Mouse (Mus musculus) layer of hippocampus, postnatal 25 days (tissue): Measurements from ENCODE around the gene Raph1. TPM values are rescaled to one million over a fixed set of nuclear protein-coding genes. Genes with fewer than 3 reads are reported as not detected.

ENCODE experiments used
- DNase-seq, 2 experiments: peaks; one replicate each; pipeline ENCODE4 v3.0.0; 2022; ENCODE audit warnings: mixed read lengths in 2 of 2, low spot score in 1 of 2; ENCODE audit errors: extremely low spot score in 1 of 2
- total RNA-seq, 2 experiments: library from RNA; stranded (reverse); gene quantifications; 2 replicates each; pipeline ENCODE4 v1.2.3; 2021

Raph1 gene
- total RNA-seq, 2 experiments from 2014 or later: 53.5 to 60.4 TPM

DNA sequence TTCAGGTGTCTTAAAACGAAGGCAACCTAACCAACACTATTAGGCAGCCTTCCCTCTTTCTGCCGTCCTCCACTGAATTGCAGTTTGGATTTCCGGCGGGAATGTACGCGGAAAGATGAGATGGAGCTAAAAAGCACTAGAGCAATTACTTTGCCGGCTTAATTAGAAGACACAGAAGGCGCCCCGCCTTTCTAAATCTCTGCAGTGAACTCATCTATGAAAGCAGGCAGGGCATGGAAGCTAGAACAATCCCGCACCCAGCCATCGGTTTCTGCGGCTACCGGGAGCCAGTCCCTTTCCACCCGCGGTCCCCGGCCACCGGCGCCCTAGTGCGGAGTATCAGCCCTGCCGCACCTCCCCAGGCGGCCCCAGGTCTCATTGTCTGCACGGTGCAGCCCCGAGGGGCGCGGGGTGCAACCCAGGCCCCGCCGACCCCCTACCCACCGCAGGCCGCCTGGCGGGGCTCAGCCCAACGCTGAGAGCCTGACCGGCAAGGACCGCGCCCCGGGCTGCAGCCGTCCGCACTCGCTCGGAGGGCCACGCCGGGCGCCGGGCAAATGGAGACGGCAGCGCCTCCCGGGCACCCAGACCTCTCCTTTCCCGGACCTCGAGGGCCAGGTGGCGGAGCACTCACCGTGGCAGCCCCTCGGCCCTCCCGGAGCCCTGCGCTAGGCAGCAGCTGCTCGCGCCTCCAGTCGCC is 823 bp downstream of the Raph1 start:
- peak; percentile 29 to 61 for DNase-seq

DNA sequence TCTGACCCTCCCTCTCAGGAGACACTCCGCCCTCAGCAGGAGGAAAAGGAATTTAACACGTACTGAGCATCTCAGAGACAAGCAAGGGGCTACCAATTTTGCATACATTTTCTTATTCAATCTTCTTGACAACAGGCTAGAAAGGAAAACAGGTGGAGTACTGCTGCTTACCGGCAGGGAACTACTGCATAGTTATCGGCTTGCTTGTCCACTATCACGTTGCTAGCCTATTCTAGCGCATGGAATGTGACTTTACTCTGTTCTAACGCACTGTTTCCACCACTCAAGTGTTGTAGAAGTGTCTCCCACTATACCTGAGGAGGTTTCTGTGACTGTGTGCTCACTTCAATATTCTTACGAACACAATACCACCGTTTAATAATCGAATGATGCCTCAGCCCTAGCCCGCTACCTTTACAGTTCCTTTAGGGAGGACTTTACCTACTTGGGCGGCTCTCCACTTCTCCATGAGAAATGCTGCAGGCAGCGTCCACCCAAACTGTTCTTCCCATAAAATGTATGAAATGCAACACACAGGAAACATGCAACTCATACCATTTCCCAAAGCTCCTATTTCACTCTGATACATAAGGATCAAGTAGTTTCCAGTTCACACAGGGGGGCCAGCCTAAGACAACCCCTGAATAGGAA is 1.5 kb downstream of the Raph1 start:
- DNase-seq: peak in 1 of 2 experiments; percentile 12

DNA sequence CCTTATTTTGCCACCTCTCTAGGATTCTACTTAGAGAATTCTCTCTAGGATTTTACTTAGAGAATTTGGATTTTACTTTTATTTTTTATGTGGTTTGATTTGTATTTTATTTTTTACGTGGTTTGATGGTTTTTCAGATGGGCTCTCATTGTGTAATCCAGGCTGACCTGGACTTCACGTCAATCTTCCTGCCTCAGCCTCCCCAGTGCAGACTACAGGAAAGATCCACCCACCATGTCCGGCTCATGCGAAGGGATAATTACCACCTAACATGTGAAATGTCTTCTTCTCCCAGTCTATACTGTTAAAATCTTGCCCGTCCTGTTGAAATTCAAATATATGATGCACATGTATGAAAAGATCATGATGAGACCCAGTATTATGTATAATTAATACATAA is 2.2 kb downstream of the Raph1 start:
- no peak for DNase-seq

DNA sequence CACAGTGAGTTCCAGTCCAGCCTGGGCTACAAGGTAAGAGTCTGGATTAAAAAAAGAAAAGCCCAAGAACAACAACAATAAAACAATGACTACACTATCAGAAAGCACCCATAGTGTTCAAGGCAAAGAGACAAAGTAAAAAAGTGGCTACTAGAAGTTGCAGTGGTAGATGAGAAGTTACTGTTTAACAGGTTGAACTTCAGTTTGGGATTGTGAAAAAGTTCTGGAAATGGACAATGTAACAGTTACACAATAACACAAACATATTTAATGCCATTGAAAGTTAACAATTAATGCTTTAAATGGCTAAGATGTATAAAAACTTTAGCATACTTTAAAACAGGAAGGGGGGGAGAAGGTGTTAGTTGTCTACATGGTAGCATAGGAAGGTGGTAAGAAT is 3.9 kb downstream of the Raph1 start:
- DNase-seq: no peak

DNA sequence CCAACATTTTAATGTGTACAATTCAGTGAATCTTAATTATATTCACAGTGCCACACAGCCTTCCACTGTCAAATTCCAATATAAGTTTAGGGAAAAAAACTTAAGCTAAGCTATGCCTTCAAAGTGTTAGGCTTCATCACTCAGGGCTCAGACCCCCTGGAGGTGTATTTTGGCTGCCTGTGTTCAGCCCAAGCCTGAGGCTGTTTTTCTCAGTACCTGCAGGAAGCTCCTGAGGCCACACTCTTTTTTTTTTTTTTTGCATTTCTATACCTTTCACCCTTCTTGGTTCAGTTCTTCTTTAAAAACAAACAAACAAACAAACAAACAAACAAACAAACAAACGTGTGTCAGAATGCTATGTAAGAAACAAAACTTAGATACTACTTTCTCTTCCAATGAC is 23.2 kb downstream of the Raph1 start:
- no peak for DNase-seq

DNA sequence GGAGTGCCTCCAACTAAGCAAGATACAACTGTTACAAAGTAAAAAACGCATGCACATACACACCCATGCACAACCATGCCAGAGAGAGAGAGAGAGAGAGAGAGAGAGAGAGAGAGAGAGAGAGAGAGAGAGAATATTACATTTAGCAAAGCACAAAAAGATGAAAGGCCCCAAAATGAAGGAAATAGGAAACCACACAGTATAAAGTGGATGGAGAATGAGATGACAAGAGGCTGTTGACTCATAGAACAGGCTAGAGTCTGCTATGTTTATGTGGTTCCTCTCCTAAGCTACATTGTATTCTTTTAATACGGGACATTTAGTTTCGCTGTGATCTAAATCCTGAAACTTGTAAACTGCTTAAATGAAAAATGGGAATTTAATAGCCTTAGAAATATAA is 27.6 kb downstream of the Raph1 start:
- DNase-seq: no peak

DNA sequence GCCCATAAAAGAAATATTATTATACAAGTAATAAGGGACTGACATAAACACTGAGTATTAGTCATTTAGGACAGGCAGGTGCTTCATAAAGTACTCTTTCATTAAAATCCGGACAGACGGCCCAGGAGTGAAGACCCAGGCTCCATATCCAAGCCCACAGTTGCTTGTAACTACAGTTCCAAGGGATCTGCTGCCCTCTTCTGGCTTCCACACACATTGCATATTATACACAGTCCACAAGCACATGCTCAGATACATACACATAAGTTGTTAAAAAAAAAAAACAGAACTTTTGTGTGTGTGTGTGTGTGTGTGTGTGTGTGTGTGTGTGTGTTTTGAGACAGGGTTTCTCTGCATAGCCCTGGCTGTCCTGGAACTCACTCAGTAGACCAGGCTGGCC is 32.0 kb downstream of the Raph1 start:
- peak in 1 of 2 experiments; percentile 26 for DNase-seq

DNA sequence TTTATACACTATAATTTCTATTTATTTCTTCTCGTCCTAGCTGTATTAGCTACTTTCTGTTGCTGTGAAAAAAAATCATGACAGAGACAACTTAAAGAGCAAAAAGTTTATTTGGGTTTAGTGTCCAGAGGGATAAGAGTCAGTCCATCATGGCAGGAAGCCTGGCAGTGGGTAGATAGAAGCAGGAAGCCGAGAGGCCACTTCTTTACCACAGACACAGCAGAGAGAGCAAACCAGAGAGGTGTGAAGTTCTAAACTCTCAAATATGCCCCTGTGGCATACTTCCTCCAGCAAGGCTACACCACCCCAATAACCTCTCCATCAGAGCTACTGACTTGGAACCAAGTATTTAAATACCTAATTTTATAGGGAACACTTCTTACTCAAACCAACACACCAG is 36.3 kb downstream of the Raph1 start:
- no peak for DNase-seq

DNA sequence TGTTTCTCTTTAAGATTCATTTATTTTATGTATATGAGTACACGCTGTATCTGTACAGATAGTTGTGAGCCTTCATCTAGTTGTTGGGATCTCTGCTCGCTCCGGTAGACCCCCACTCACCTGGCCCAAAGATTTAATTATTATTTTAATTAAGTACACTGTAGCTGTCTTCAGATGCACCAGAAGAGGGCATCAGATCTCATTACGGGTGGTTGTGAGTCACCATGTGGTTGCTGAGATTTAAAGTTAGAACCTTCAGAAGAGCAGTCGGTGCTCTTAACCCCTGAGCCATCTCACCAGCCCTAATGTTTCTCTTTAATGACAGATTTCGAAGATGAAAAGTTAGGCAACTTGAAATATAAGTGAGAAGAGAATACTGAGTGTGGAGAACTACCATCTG is 36.8 kb downstream of the Raph1 start:
- no peak for DNase-seq

DNA sequence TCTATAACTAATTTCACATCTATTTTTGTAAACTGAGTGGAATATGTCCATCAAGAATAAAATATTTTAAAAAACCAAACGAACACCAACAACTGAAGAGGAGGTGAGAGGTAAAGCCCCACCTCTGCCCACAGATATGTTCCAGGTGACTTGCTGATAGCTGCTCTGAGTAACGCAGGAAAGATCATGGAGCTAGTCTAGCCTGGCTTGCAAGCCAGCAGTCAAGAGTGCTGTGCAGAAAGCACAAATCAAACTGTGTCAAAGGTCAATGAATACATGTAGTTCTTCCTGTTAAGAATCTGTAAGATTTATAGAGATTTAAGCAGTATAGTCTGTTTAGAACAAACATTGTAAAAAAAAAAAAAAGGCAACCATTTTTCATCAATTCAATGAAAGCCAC is 56.3 kb downstream of the Raph1 start:
- no peak for DNase-seq

DNA sequence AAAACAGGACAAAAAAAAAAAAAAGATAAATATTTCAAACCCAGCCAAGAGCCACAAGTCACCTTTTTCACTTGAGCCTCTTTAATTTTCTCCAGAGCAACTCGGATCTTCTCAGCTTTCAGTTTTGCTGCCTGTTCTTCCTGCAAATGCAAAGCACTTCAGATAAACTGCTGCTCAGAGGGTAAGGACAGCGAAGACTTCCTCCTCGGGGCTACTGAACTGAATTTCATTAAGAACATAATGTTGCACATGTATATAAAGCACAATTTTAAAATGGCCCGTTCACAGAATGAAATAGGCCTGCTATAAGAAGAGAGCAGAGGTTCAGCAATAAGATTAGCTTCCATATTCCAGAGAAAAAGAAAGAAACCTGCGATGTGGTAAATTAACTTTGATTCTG is 63.4 kb downstream of the Raph1 start:
- no peak for DNase-seq

DNA sequence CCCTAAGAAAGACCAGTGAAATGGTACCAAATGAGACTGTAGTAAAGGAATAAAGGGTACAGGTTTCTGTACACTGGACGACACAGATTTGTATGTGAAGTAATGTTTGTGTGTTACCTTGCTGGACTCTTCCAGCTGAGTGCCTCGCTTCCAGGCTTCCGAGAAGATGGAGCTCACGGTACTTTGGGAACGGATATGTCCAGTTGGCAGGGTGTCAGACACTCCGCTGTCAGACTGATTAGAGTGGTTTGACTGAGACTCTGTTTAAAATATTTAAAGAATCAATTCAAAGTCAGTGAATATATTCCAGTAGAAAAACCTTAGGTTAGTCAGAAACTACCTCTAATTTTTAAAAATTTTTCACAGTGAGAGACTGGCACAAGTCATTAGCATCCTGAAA is 73.5 kb downstream of the Raph1 start:
- DNase-seq: no peak

DNA sequence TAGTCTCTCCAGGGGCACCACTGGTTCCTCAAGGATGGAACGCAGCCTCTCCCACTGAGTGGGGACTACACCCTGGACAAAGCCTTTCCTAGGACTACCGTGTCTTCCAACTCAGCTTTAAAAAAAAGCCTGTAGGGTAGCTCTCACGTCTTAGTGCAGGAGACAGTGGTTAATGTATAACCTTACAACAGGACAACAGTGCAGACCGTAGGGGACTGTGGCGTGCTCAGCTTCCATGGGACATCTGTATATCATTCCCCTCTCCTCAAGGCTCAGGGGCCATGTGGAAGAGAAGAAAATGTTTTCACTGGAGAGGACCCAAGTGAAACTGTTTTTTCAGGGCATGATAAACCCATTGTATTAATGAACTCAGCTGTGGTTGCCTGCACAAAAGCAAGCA is 74.5 kb downstream of the Raph1 start:
- no peak for DNase-seq

DNA sequence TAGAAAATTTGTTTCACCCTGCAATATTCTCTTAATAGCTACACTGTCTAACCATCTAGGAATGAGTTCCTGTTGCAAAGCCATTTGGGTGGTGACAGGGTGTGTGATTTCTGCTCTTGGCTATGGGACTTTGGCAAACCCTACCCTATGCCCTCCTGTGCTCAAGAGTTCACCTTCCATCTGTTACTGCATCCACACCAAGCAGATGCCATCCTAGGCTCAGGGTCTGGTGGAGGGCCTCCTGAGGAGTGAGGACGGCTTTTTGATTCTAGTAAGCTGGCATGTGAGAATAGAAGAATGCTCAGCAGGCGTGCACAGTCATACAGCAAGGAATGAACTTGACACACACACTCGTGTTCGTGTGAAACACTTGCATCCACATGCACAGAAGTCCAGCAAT is 76.4 kb downstream of the Raph1 start:
- DNase-seq: no peak

DNA sequence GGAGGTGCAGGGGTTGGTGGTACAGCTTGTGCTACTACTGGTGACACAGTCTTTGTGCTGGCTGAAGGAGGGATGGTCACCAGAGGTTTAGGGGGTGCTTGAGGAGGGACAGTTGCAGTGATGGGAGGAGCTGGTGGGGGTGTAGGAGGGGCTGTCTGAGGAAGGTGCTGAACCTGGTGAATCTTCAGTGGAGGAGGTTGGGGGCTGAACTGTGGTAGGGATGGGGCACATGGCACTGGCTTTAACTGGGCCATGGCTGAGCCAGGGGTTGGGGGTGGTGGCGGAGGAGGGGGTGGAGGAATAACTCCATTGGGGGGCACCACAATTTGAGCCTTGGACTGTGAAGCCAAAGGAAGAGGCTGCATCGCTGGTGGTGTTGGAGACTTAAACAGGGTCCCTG is 77.2 kb downstream of the Raph1 start:
- no peak for DNase-seq

DNA sequence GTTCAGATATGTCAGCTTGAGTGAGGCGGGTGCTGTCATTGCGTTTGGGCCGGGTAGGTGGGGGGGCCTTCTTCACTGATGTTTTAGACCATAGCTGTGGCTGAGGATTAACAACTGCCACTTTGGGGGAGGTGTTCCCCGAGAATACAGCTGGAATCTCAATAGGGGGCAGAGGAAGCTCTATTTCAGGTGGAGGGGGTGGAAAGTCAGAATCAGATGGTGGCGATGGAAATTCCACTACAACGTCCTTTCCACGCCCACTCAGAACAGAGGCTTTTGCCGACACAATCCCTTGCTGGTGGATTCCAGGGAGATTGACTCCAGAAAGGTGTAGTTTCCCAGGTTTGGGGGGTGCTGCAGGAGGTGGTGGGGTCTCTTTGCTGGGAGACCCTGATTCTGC is 78.3 kb downstream of the Raph1 start:
- DNase-seq: no peak

DNA sequence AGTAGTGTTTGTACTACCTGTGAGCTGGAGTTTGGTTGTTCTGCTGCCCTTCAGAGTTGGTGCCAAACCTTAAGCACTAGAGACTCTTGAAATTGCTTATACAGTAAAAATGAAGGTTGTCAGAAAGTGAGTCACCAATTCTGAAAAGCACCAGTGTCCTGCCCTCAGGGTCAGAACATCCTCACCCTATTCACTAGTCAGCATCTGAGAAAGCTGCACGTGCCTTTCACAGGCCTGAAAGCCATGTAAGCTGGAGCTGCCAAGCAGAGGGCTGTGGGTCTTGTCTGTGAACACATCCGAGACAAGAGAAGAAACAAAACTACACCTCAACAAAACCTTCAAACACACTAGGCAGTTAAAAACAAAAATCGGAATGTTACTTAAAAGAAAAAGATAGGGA is 81.3 kb downstream of the Raph1 start:
- DNase-seq: no peak

DNA sequence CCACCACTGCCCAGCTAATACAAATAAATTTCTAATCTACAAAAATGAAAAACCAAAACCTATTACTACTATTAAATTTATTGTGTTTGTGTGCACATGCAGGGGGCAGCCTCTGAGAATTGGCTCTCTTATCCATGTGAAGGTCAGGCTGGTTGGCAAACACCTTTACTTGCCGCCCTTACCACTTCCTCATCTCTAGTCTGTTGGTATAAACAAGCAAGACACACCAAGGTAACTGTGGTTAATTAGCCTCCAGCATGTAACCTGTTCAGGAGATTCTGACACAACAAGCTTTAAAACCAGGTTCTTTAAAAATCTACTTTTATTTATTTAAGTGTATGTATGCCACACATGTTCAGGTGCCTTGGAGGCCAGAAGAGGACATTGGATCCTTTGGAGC is 84.0 kb downstream of the Raph1 start:
- DNase-seq: no peak

DNA sequence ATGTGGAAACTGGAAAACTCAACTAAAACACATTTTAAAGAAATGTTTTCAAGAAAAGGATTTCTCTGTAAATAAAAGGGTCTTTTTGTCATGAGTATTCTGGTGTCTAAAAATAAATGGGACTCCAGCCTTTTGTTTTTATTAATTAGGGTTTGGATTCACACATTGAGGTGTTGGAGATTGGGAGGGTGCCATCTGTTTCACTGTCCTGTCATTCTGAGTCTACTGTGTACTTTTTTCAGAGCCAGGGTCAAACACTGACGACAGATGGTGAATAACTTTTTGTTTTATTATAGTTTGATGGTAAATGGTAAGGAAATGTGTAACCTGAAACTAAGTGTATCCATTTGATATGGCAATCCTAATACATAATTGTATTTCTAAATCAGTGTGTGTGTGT is 85.3 kb downstream of the Raph1 start:
- DNase-seq: no peak

DNA sequence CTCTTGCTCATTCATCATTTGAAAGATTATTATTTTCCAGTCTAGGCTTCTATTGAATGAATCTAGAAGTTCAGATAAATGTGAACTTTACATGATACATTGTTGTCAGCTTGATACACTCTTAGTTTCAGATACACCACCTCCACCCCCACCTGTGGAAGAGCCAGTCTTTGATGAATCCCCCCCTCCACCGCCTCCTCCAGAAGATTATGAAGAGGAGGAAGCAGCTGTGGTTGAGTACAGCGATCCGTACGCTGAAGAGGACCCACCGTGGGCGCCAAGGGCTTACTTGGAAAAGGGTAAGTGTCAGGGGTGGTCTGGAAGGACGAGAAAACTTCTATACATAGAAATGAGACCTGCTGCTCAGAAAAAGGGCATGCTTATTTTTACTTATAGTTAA is 96.4 kb downstream of the Raph1 start:
- DNase-seq: no peak

DNA sequence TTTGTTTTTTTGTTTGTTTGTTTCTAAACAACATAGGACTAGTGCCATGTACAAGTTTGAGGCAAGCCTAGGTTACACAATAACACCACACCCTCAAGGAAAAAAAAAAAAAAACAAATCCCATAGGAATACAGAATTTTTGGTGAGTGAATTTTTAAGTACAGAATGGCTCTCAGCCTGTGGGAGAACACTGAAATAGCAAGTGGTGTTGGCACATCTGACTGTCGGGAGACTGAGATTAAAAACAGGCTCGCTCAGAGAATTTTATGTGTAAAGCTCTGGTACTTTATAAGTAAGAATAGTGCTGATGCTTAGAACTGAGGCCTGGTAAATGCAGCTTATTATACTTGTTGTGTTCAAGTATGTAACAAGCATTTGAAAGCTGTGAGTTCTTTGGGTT is 97.4 kb downstream of the Raph1 start:
- no peak for DNase-seq

DNA sequence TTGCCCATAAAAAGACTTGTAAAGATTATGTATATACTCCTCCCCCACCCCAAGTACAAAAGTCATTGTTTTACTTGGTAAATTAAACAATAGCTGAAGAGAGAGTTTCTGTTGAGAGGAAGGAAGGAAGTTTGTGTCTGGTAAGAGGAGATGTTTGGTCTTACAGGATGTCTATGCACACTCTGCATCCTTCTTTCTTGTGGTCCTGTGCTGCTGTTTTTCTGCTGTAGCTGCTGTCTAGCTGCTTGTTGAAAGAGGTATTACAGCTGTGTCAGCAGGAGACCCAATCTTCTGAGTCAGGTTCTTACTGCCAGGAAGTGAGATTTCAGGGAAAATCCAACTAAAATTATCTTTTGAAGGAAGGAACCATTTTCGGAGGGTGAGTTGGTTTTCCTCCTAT is 106.3 kb downstream of the Raph1 start:
- no peak for DNase-seq

DNA sequence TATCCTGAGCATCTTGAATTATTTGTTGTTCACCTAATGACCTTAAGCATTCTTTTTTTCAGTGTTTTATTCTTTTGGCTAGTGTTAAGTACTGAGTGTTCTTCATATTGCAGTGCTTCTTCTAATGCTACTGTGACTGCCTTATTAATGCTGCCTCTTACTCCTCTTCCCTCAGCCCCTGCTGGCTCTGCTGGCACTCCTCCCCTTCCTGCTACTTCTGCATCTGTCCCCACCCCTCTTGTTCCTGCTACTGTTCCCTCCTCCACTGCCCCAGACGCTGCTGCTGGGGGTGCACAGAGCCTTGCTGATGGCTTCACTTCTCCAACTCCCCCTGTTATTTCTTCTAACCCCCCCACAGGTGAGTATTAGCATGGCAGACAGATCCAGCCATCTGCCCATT is 117.0 kb downstream of the Raph1 start:
- no peak for DNase-seq
